Mouse (Mus musculus): ENCODE data around the gene Hand2. TPM values are rescaled to one million over a fixed set of nuclear protein-coding genes. Genes with fewer than 3 reads are reported as not detected.

Hand2 gene
- polyA plus RNA-seq, 1 experiment: not detected

DNA sequence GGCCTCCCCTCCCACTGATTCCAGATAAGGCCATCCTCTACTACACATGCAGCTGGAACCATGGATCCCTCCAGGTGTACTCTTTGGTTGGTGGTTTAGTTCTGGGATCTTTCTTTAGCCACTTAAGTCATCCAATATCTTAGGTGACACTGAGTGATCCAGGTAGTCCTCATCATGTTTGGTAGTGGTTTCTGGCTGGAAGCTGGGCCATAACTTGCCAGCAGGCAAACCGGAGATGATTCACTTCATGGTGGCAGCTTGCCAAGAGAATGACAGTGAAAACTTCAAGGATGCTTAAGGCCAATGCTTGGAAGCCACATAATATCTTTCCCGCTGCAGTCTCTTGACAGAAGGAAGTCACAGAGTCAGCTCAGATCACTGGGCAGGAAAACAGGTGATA, 42.1 kb downstream of the Hand2 start:
- H3K36me3 ChIP-seq (ENCODE audit: control insufficient read depth, insufficient read depth): no peaks in the 10 kb centered on the region
- no peak overlapping the region for H3K4me2 ChIP-seq (ENCODE audit: low read depth)
- no peak for TF ChIP-seq TCF12 (IDR thresholded peaks at IDR 0.05; ENCODE audit: insufficient read depth, poor library complexity, severe bottlenecking)
- no peak for TF ChIP-seq MYOD1 (IDR thresholded peaks at IDR 0.05; ENCODE audit: control insufficient read depth in 1 of 3, insufficient read length in 2 of 3, low read depth in 2 of 3)
- TF ChIP-seq REST (IDR thresholded peaks at IDR 0.05; ENCODE audit: insufficient read depth, insufficient read length): no peak
- TF ChIP-seq CEBPB (IDR thresholded peaks at IDR 0.05; ENCODE audit: insufficient read depth, poor library complexity, severe bottlenecking): no peak
- no peak for TF ChIP-seq E2F4 (IDR thresholded peaks at IDR 0.05; ENCODE audit: insufficient read depth)
- TF ChIP-seq USF1 (IDR thresholded peaks at IDR 0.05; ENCODE audit: low read depth): no peak
- no peak for TF ChIP-seq SRF (IDR thresholded peaks at IDR 0.05; ENCODE audit: control insufficient read depth, insufficient read length, low read depth)
- TF ChIP-seq MAX (IDR thresholded peaks at IDR 0.05; ENCODE audit: low read depth): no peak
- no peak for TF ChIP-seq TCF3 (IDR thresholded peaks at IDR 0.05; ENCODE audit: insufficient read length, low read depth)
- no peak for TF ChIP-seq POLR2AphosphoS2 (IDR thresholded peaks at IDR 0.05; ENCODE audit: insufficient read length, low read depth)
- no peak for TF ChIP-seq MYOG (IDR thresholded peaks at IDR 0.05; ENCODE audit: control insufficient read depth in 1 of 3, insufficient read depth in 1 of 3, insufficient read length in 2 of 3, low read depth in 2 of 3)
- TF ChIP-seq POLR2A (IDR thresholded peaks at IDR 0.05; ENCODE audit: insufficient read length, low read depth): no peak
- H3K27me3 ChIP-seq (ENCODE audit: control insufficient read depth, insufficient read depth, insufficient read length): peaks cover 4% of the 10 kb centered on the region
- no peaks in the 10 kb centered on the region for H3K79me2 ChIP-seq (ENCODE audit: control insufficient read depth, insufficient read depth)
- no peak overlapping the region for H3ac ChIP-seq (ENCODE audit: control insufficient read depth, insufficient read length)
- H3K4me3 ChIP-seq: no peak overlapping the region

- no peak overlapping the region for H3K4me3 ChIP-seq
- H3K36me3 ChIP-seq (ENCODE audit: control insufficient read depth, insufficient read depth): no peaks in the 10 kb centered on the region
- H3K27me3 ChIP-seq (ENCODE audit: control insufficient read depth, insufficient read depth, insufficient read length): peaks cover 15% of the 10 kb centered on the region
- H3K4me2 ChIP-seq (ENCODE audit: low read depth): no peak overlapping the region
- H3ac ChIP-seq (ENCODE audit: control insufficient read depth, insufficient read length): no peak overlapping the region
- TF ChIP-seq TCF12 (IDR thresholded peaks at IDR 0.05; ENCODE audit: insufficient read depth, poor library complexity, severe bottlenecking): no peak
- TF ChIP-seq POLR2AphosphoS2 (IDR thresholded peaks at IDR 0.05; ENCODE audit: insufficient read length, low read depth): no peak
- TF ChIP-seq REST (IDR thresholded peaks at IDR 0.05; ENCODE audit: insufficient read depth, insufficient read length): no peak
- no peaks in the 10 kb centered on the region for H3K79me2 ChIP-seq (ENCODE audit: control insufficient read depth, insufficient read depth)
Observed at GRCm38 (mm10) chr8:57374044-57374443, 53.3 kb downstream of the Hand2 start.

Other genes starting within 250 kb of the Hand2 start
- not detected for gene Scrg1, start 134.9 kb downstream of the Hand2 start, polyA plus RNA-seq (2012; fragmentation: generic; extraction: Trizol)
- 32.5 TPM for gene Sap30, start 166.9 kb downstream of the Hand2 start, polyA plus RNA-seq (2012; fragmentation: generic; extraction: Trizol)
- gene Hmgb2, start 190.9 kb downstream of the Hand2 start, polyA plus RNA-seq (2012; fragmentation: generic; extraction: Trizol): 24.9 TPM

All from myocyte (in vitro differentiated cells).